Mouse (Mus musculus): ENCODE measurements around the gene Lyzl6.
A peak's percentile ranks its signal among the peaks of the same experiment; 100 is the strongest.
"Not testable (repeated sequence)": the region's sequence is repeated elsewhere in the genome, so short reads cannot be mapped to it uniquely, and the experiment has no call there.

The Lyzl6 gene

GRCm38 (mm10) chr11:103638790-103639189 lies at the start of gene Lyzl6:
Gene Lyzl6 (minus strand): TSS chr11:103638890.
- H3K27me3 ChIP-seq (ENCODE audit: control insufficient read depth, insufficient read depth, low read length, poor library complexity, severe bottlenecking): no peaks in the 10 kb centered on the region
- DNase-seq (ENCODE audit: low read depth, low spot score): no peak
- no peaks in the 10 kb centered on the region for H3K36me3 ChIP-seq (ENCODE audit: control insufficient read depth, insufficient read depth, low read length, poor library complexity, severe bottlenecking)

DNA sequence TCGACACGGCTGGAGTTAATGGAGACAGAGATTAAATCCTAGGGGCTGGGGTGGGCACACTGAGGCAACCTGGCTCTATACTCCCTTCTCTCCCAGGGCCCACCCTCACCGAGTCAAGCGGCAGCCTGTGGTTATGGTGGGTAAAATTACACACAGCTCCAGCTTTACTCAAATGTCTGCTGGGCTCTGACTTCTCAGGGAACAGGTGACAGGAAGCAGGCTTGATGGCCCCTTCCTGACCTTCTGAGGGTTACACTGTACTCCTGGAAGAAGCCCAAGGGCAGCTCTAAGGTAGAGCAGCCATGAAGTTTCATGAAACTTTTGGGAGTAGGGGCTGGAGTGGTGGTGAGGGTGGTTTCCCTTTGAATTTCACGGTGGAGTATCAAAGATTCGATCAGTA lies 48.0 kb upstream of the Lyzl6 start:
- no peak for DNase-seq (ENCODE audit: low read depth, low spot score)
- Histone ChIP-seq H3K27me3 (ENCODE audit: control insufficient read depth, insufficient read depth, low read length, poor library complexity, severe bottlenecking) (no peaks in the 10 kb centered on the region), H3K36me3 (ENCODE audit: control insufficient read depth, insufficient read depth, low read length, poor library complexity, severe bottlenecking) (peaks cover 21% of the 10 kb centered on the region)

DNA sequence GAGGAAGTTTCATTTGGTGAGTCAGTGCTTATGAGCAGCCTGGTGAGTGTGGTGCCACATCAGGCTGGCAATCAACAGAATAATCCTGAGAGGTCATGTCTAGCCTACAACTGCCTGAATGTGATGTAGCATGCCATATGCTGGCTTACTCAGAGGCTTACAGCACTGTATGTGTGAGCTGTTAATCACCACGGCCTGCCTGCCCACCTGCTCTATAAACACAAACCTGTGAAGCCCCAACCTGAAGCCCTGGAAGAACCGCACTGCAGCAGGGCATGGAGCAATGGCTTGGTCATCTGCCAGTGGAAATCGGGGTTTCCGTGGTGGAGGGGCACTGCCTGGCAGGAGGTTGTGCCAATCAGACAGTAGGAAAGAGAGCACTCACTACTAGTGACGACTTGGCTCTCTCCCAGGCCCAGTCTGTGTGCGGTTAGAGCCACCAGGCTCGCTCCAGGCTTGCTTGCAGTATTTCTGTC lies 46.6 kb upstream of the Lyzl6 start:
- no peaks in the 10 kb centered on the region for H3K27me3 ChIP-seq (ENCODE audit: control insufficient read depth, insufficient read depth, low read length, poor library complexity, severe bottlenecking)
- peaks cover 25% of the 10 kb centered on the region for H3K36me3 ChIP-seq (ENCODE audit: control insufficient read depth, insufficient read depth, low read length, poor library complexity, severe bottlenecking)
- no peak for DNase-seq (ENCODE audit: low read depth, low spot score)

GRCm38 (mm10) chr11:103683667-103684334 lies 45.1 kb upstream of the Lyzl6 start:
- H3K36me3 ChIP-seq (ENCODE audit: control insufficient read depth, insufficient read depth, low read length, poor library complexity, severe bottlenecking): peaks cover 24% of the 10 kb centered on the region
- DNase-seq (ENCODE audit: low read depth, low spot score): no peak

DNA sequence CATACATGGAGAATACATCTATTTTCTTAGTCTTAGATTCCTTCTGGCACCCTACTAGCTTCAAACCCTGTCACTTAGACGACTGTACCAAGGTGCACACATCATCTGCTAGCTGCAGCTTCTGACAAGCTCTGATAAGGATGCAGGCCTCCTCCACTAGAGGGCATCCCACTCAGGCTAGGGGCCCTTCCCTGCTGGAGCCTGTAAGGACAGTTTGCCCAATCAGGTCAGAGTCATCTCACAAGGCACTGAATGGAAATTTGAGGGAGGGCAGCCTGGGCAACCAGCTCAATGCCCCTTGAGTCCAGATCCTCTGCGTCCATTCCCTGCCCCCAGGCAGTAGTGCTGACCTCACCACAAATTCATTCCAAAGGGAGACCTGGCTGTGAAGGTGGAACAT lies 38.4 kb upstream of the Lyzl6 start:
- peak; percentile 49 for DNase-seq (ENCODE audit: low read depth, low spot score)
- not testable (repeated sequence) for H3K27me3 ChIP-seq (ENCODE audit: control insufficient read depth, insufficient read depth, low read length, poor library complexity, severe bottlenecking); H3K36me3 ChIP-seq (ENCODE audit: control insufficient read depth, insufficient read depth, low read length, poor library complexity, severe bottlenecking)

More at GRCm38 (mm10) chr11:103683667-103684334, 45.1 kb upstream of the Lyzl6 start:
- H3K27me3 ChIP-seq (ENCODE audit: control insufficient read depth, insufficient read depth, low read length, poor library complexity, severe bottlenecking): no peaks in the 10 kb centered on the region

GRCm38 (mm10) chr11:103675556-103675955 lies 36.9 kb upstream of the Lyzl6 start:
- peak; percentile 74 for DNase-seq (ENCODE audit: low read depth, low spot score)
- peaks cover 2% of the 10 kb centered on the region for H3K36me3 ChIP-seq (ENCODE audit: control insufficient read depth, insufficient read depth, low read length, poor library complexity, severe bottlenecking)
- H3K27me3 ChIP-seq (ENCODE audit: control insufficient read depth, insufficient read depth, low read length, poor library complexity, severe bottlenecking): no peaks in the 10 kb centered on the region

- Histone ChIP-seq H3K27me3 (ENCODE audit: control insufficient read depth, insufficient read depth, low read length, poor library complexity, severe bottlenecking) (no peaks in the 10 kb centered on the region), H3K36me3 (ENCODE audit: control insufficient read depth, insufficient read depth, low read length, poor library complexity, severe bottlenecking) (no peaks in the 10 kb centered on the region)
- no peak for DNase-seq (ENCODE audit: low read depth, low spot score)
Observed at GRCm38 (mm10) chr11:103666907-103667426, 28.3 kb upstream of the Lyzl6 start.

- no peak for DNase-seq (ENCODE audit: low read depth, low spot score)
- Histone ChIP-seq H3K36me3 (ENCODE audit: control insufficient read depth, insufficient read depth, low read length, poor library complexity, severe bottlenecking) (no peaks in the 10 kb centered on the region), H3K27me3 (ENCODE audit: control insufficient read depth, insufficient read depth, low read length, poor library complexity, severe bottlenecking) (no peaks in the 10 kb centered on the region)
Observed at GRCm38 (mm10) chr11:103666181-103666906, 27.7 kb upstream of the Lyzl6 start.

- Histone ChIP-seq H3K36me3 (ENCODE audit: control insufficient read depth, insufficient read depth, low read length, poor library complexity, severe bottlenecking) (no peaks in the 10 kb centered on the region), H3K27me3 (ENCODE audit: control insufficient read depth, insufficient read depth, low read length, poor library complexity, severe bottlenecking) (no peaks in the 10 kb centered on the region)
- no peak for DNase-seq (ENCODE audit: low read depth, low spot score)
Observed at GRCm38 (mm10) chr11:103665695-103666094, 27.0 kb upstream of the Lyzl6 start.

- no peak for DNase-seq (ENCODE audit: low read depth, low spot score)
- Histone ChIP-seq H3K27me3 (ENCODE audit: control insufficient read depth, insufficient read depth, low read length, poor library complexity, severe bottlenecking) (no peaks in the 10 kb centered on the region), H3K36me3 (ENCODE audit: control insufficient read depth, insufficient read depth, low read length, poor library complexity, severe bottlenecking) (no peaks in the 10 kb centered on the region)
Observed at GRCm38 (mm10) chr11:103663119-103663518, 24.4 kb upstream of the Lyzl6 start.

DNA sequence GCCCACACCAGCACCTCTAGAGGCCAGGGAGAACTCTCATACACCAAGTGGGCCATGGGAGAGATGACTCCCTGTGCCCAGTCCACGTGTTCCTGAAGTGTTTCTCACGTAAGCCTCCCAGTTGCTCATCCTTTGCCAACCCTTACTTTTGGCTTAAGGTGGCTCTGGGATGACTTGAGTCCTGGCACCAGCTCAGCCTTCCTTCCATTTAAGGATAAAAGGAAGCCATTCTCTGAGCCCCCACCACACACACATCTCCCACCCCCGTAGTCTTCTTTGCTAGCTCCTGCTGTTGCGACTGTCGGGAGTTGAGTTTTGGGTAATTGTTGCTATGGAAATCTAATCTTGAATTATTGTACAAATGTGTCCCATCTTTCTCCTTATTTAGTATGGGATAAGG lies 23.9 kb upstream of the Lyzl6 start:
- Histone ChIP-seq H3K36me3 (ENCODE audit: control insufficient read depth, insufficient read depth, low read length, poor library complexity, severe bottlenecking) (no peaks in the 10 kb centered on the region), H3K27me3 (ENCODE audit: control insufficient read depth, insufficient read depth, low read length, poor library complexity, severe bottlenecking) (no peaks in the 10 kb centered on the region)
- no peak for DNase-seq (ENCODE audit: low read depth, low spot score)

GRCm38 (mm10) chr11:103661863-103662262 lies 23.2 kb upstream of the Lyzl6 start:
- H3K36me3 ChIP-seq (ENCODE audit: control insufficient read depth, insufficient read depth, low read length, poor library complexity, severe bottlenecking): no peaks in the 10 kb centered on the region
- no peaks in the 10 kb centered on the region for H3K27me3 ChIP-seq (ENCODE audit: control insufficient read depth, insufficient read depth, low read length, poor library complexity, severe bottlenecking)
- no peak for DNase-seq (ENCODE audit: low read depth, low spot score)

DNA sequence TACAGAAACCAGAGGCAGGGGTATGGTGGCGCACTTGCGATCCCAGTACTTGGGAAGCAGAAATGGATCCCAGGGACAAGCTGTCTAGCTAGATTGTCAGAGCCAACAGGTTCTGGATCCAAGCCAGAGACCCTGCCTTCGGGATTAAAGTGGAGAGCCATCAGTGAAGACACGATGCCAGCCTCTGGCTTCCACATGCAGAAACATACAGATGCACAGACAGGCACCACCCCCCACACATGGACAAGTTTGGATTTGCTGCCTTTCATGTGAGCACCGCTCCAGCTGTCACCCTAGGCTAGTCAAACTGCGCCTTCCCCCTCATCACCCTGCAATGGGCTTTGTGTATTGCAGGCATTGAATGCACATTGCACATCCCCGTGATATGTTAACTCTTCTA lies 19.5 kb upstream of the Lyzl6 start:
- H3K36me3 ChIP-seq (ENCODE audit: control insufficient read depth, insufficient read depth, low read length, poor library complexity, severe bottlenecking): no peaks in the 10 kb centered on the region
- DNase-seq (ENCODE audit: low read depth, low spot score): no peak
- H3K27me3 ChIP-seq (ENCODE audit: control insufficient read depth, insufficient read depth, low read length, poor library complexity, severe bottlenecking): no peaks in the 10 kb centered on the region

DNA sequence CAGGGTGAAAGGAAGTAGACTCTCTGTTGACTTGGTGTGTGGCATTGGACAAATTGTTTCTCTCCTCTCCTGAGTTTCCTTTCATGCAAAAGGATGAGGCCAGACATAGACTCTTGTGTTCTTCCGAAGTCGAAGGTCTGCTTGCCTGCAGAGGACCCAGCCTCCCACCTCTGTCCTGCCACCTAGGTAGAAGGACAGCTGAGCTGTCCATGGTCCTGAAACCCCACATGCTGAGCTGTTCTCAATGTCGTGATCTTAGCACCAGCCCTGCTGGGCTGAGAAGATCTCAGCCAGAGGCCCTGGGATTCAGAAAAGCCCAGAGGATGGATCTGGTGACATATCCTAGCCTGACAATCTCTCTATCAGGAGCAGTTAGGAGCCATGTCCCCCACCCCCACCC lies 17.8 kb upstream of the Lyzl6 start:
- DNase-seq (ENCODE audit: low read depth, low spot score): peak; percentile 57
- no peaks in the 10 kb centered on the region for H3K27me3 ChIP-seq (ENCODE audit: control insufficient read depth, insufficient read depth, low read length, poor library complexity, severe bottlenecking)

GRCm38 (mm10) chr11:103653359-103653965 lies 14.8 kb upstream of the Lyzl6 start:
- no peak for DNase-seq (ENCODE audit: low read depth, low spot score)
- no peaks in the 10 kb centered on the region for H3K36me3 ChIP-seq (ENCODE audit: control insufficient read depth, insufficient read depth, low read length, poor library complexity, severe bottlenecking)
- H3K27me3 ChIP-seq (ENCODE audit: control insufficient read depth, insufficient read depth, low read length, poor library complexity, severe bottlenecking): peaks cover 3% of the 10 kb centered on the region; the same call in 1 of the 2 replicates

More for the DNA sequence above, 17.8 kb upstream of the Lyzl6 start:
- no peaks in the 10 kb centered on the region for H3K36me3 ChIP-seq (ENCODE audit: control insufficient read depth, insufficient read depth, low read length, poor library complexity, severe bottlenecking)
